8 mouse cellular contexts compared by ENCODE assay signal in genomic region chr6:72389941-72390771, GRCm38 (mm10). TPM values are rescaled to one million over a fixed set of nuclear protein-coding genes. Genes with fewer than 3 reads are reported as not detected.
A peak's percentile ranks its signal among the peaks of the same experiment; 100 is the strongest.
DNase-seq lines count a peak whose midpoint lies in the region; ATAC-seq lines count a peak whose summit lies in the region.

Gene Vamp8, minus strand, starts transcription at chr6:72390703.

- DNase-seq in gastrocnemius, postnatal 25 days, result peak; percentile 90
- peak in 1 of 2 experiments; percentile 39 for DNase-seq in left cerebral cortex, postnatal 36 days (ENCODE audit: low spot score in 2 of 2)
- peak; percentile 59 for DNase-seq in midbrain, embryonic 10.5 days (ENCODE audit: low spot score)
- peak; percentile 27 for DNase-seq in right cerebral cortex, postnatal 4 days
- DNase-seq in yolk sac, embryonic 10.5 days (ENCODE audit: low spot score), result peak; percentile 91

- peak; percentile 78 for ATAC-seq in activated CD4-positive, CD25-positive, alpha-beta regulatory T cell, adult 4 months
- ATAC-seq in common myeloid progenitor, adult 5-6 weeks (replicated peaks; ENCODE audit: low read depth, poor library complexity, severe bottlenecking), result peak; percentile 63
- peak; percentile 72 for ATAC-seq in inflammation-experienced regulatory T-cells, adult 6 months

- no peaks in the 10 kb centered on the region for H3K9me3 ChIP-seq in midbrain, embryonic 10.5 days (replicated peaks)

- peaks cover 28% of the 10 kb centered on the region for H3K27me3 ChIP-seq in midbrain, embryonic 10.5 days (ENCODE audit: low read depth, poor library complexity, severe bottlenecking)

- peak within 1 kb of the TSS; percentile 83 for H3K27ac ChIP-seq in midbrain, embryonic 10.5 days (replicated peaks)

- intact Hi-C loops in left cerebral cortex, postnatal 36 days (cut with DNase I), result no loop called here

- 2% methylated on average over 33 of the region's 33 CpGs for WGBS in midbrain, embryonic 10.5 days

- peaks cover 26% of the 10 kb centered on the region for H3K4me1 ChIP-seq in midbrain, embryonic 10.5 days

- H3K4me3 ChIP-seq in midbrain, embryonic 10.5 days, result peak within 1 kb of the TSS; percentile 56

- no peaks in the 10 kb centered on the region for H3K36me3 ChIP-seq in midbrain, embryonic 10.5 days

RNA-seq across cellular contexts. Expression of gene Vamp8, which starts in this region (rescaled TPM):
- 100 to 1,000 TPM; 382 to 404 TPM for polyA plus RNA-seq in activated CD4-positive, CD25-positive, alpha-beta regulatory T cell, adult 4 months (2017; shearing (Covaris generic))
- 281 and 362 TPM in 2 replicates for total RNA-seq in common myeloid progenitor, adult 5-6 weeks (2017)
- 10 to 100 TPM; 44.2 to 49.7 TPM for total RNA-seq in gastrocnemius, postnatal 25 days (2021)
- 100 to 1,000 TPM; 338 to 440 (median 338) TPM for polyA plus RNA-seq in inflammation-experienced regulatory T-cells, adult 6 months (2017; shearing (Covaris generic))
- total RNA-seq in left cerebral cortex, postnatal 36 days (2021), result 10 to 100 TPM; 12.6 to 13.8 TPM
- polyA plus RNA-seq in midbrain, embryonic 10.5 days (2016; fragmentation: Nextera tagmentation; extraction: Ambion mirVana), result 35.7 and 35.8 TPM in 2 replicates
